In the genomic region with DNA sequence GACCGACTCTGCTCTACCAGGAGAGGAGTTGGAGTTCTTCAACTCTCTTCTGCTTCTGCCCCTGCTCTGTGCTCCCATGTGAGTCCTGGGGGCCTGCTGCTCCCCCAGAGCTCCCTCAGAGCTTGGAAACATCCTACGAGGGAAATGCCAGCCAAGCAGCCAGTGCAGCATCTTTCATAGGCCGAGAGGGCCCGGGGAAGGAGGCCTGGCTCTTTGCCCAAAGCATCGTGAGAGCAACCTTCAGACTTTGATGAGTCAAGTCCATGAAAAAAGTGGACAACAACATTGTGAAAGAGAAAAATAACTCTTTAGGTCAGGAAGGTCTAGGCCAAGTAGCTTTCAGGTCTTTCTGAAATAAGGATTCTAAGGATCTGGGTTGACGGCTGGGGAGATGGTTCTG, we compare ENCODE assay signal across 24 mouse cellular contexts.
A peak's percentile ranks its signal among the peaks of the same experiment; 100 is the strongest.
DNase-seq lines count a peak whose midpoint lies in the region; ATAC-seq lines count a peak whose summit lies in the region.
"Had no signal": no experiment of that assay in that cellular context is flagged by ENCODE, and none has a peak within 500 bp of the region (broad histone marks: within the 10 kb centered on the region; RNA-seq: fewer than 3 reads in every experiment).

No protein-coding gene starts in this region.

- no peak overlapping the region for H3K9ac ChIP-seq in kidney, embryonic 14.5 days (ENCODE audit: low read depth, low read length)
- H3K9ac ChIP-seq: embryonic facial prominence, embryonic 12.5 days; forebrain, embryonic 13.5 days; hindbrain, embryonic 14.5 days; intestine, embryonic 15.5 days; midbrain, embryonic 13.5 days had no signal

- no peaks in the 10 kb centered on the region for H3K9me3 ChIP-seq in kidney, embryonic 14.5 days (ENCODE audit: control insufficient read depth, low read length)
- H3K9me3 ChIP-seq: embryonic facial prominence, embryonic 12.5 days; forebrain, embryonic 13.5 days; intestine, embryonic 15.5 days; limb, embryonic 10.5 days; midbrain, embryonic 13.5 days had no signal

- intact Hi-C loops in gastrocnemius, postnatal 14 days (cut with DNase I; ENCODE audit: low total_unique reads) = loop anchor here (5.0 kb wide), 1 partner anchor 63 kb away; no protein-coding TSS in a partner anchor

- H3K4me2 ChIP-seq in kidney, embryonic 14.5 days (replicated peaks; ENCODE audit: low read depth, low read length) = no peak overlapping the region
- H3K4me2 ChIP-seq: embryonic facial prominence, embryonic 12.5 days; forebrain, embryonic 13.5 days; hindbrain, embryonic 14.5 days; intestine, embryonic 15.5 days; midbrain, embryonic 13.5 days had no signal

- H3K27me3 ChIP-seq in kidney, embryonic 14.5 days (ENCODE audit: control insufficient read depth, insufficient read depth, low read length) = no peaks in the 10 kb centered on the region
- H3K27me3 ChIP-seq: CH12.LX; embryonic facial prominence, embryonic 12.5 days; forebrain, embryonic 13.5 days; intestine, embryonic 15.5 days; midbrain, embryonic 13.5 days had no signal

- no peak overlapping the region for H3K4me3 ChIP-seq in kidney, embryonic 14.5 days (ENCODE audit: low read length)
- H3K4me3 ChIP-seq: embryonic facial prominence, embryonic 12.5 days; erythroblast, embryonic 14.5 days; forebrain, embryonic 13.5 days; heart, adult 2 months; intestine, embryonic 15.5 days; layer of hippocampus, adult 2 months; left cerebral cortex, adult 2 months; limb, embryonic 10.5 days; midbrain, embryonic 13.5 days had no signal

- H3K36me3 ChIP-seq in kidney, embryonic 14.5 days (ENCODE audit: control insufficient read depth, insufficient read depth, low read length) = no peaks in the 10 kb centered on the region; the same call in 1 of the 2 replicates
- H3K36me3 ChIP-seq: intestine, embryonic 15.5 days had no signal

- ATAC-seq in kidney, embryonic 14.5 days (ENCODE audit: low FRiP score, low TSS enrichment) = no peak
- ATAC-seq: forebrain, embryonic 13.5 days; intestine, embryonic 15.5 days; liver, postnatal 0 days; midbrain, embryonic 13.5 days had no signal

- 76% methylated on average over 6 of the region's 6 CpGs for WGBS in kidney, embryonic 14.5 days

- peak; percentile 77 for DNase-seq in kidney, adult 11 months
- DNase-seq in adrenal gland, adult (ENCODE audit: inconsistent age in 2 of 2, low spot score in 1 of 2) = peak; percentile 86 to 94
- DNase-seq in adrenal gland, postnatal 36 days = peak; percentile 90 to 92
- DNase-seq in kidney, postnatal 25 days = peak; percentile 85 to 89
- DNase-seq in gastrocnemius, postnatal 14 days = no peak
- no peak for DNase-seq in layer of hippocampus, postnatal 10 days (ENCODE audit: low spot score in 2 of 2)
- DNase-seq in urinary bladder, adult 2 months (ENCODE audit: low spot score) = no peak
- DNase-seq: cerebellum, adult 9-10 months; gastrocnemius, postnatal 25 days; heart, adult 2 months; heart, postnatal 36 days; liver, postnatal 0 days; lung, postnatal 10 days had no signal

- no peak overlapping the region for H3K27ac ChIP-seq in kidney, embryonic 14.5 days (ENCODE audit: low read depth, low read length)
- H3K27ac ChIP-seq: embryonic facial prominence, embryonic 12.5 days; forebrain, embryonic 13.5 days; heart, adult 2 months; hindbrain, embryonic 14.5 days; intestine, embryonic 15.5 days; layer of hippocampus, adult 2 months; left cerebral cortex, adult 2 months; limb, embryonic 10.5 days; midbrain, embryonic 13.5 days had no signal

- H3K4me1 ChIP-seq in kidney, embryonic 14.5 days (ENCODE audit: control insufficient read depth, insufficient read depth, low read length) = no peaks in the 10 kb centered on the region
- H3K4me1 ChIP-seq: forebrain, embryonic 13.5 days; midbrain, embryonic 13.5 days had no signal

Comparison
In these comparisons a context has a peak if more than half of its experiments do, and no peak if none do; other contexts are left out.
1. DNase-seq: peak in kidney, adult 11 months (single experiment), adrenal gland, adult (2 of 2), adrenal gland, postnatal 36 days (2 of 2) and kidney, postnatal 25 days (2 of 2); none in gastrocnemius, postnatal 14 days (single experiment), layer of hippocampus, postnatal 10 days (0 of 2) and urinary bladder, adult 2 months (single experiment).